Mouse (Mus musculus): Measurements from ENCODE around the gene Prkag3.

Gene Prkag3

DNA sequence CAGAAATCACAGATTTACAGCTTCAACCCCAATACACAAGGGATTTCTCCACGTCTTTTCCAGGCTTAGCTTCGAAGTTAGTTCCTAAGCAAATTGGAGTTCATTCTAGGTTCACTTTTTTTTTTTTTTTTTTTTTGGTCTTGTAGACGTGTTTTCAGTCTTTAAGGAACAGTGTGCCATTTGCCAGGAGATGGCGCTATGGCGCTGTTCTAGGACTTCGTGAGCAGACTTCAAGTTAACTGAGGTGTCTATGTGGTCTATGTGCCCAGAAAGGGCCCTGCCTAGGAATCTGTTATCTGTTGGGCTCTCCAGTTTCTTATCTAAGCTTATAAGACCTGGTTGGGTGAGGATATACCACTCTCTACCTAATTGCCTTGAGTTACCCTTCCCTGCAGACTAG, 14.1 kb upstream of the Prkag3 start:
- no peak for DNase-seq (ENCODE audit: extremely low read depth, low read depth, low spot score)

DNA sequence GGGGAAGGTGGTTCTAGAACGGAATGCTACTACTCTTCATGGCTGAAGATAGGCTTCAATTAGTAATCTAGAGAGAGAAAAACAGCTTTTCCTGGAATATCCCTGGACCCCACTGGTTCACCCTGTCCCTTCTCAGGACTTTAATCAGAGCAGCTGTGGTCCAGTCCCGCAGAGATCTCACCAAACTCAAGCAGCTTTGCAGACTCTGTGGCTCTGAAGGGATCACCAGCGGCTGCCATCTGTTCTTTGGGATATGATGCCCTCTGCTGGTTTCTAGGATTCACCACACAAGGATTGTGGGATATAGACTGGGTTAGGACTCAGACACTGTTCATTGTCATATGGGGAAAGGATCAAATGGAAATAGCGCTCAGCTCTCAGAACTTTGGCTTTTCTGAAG, 10.8 kb upstream of the Prkag3 start:
- DNase-seq (ENCODE audit: extremely low read depth, low read depth, low spot score) = no peak

DNA sequence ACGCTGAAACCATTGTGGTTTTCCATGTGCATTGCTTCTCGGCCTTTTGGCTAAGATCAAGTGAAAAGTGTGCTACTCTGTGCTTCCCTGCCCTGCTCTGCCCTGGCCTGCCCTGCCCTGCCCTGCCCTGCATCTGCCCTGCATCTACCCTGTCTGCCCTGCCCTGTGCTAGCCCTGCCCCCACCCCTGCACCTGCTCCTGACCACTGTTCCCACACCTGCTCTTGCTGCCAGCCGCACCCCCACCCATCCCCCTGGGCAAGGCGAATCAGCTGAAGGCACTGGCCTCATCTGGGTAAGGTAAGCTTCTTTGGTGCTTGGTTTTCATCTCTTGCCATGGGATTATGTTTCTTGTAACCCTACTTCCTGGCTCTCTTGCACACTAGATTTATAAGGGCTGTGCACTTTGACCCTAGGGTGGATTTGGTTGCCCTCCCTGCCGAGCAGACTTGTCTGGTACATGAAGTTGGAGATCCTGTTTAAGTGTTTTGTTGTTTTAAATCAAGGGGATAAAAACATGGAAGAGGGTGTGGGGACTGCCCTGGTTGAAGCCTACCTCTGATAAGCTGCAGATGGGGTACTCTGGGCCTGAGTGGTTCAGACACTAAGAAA, 5.3 kb upstream of the Prkag3 start:
- DNase-seq (ENCODE audit: extremely low read depth, low read depth, low spot score) = no peak

DNA sequence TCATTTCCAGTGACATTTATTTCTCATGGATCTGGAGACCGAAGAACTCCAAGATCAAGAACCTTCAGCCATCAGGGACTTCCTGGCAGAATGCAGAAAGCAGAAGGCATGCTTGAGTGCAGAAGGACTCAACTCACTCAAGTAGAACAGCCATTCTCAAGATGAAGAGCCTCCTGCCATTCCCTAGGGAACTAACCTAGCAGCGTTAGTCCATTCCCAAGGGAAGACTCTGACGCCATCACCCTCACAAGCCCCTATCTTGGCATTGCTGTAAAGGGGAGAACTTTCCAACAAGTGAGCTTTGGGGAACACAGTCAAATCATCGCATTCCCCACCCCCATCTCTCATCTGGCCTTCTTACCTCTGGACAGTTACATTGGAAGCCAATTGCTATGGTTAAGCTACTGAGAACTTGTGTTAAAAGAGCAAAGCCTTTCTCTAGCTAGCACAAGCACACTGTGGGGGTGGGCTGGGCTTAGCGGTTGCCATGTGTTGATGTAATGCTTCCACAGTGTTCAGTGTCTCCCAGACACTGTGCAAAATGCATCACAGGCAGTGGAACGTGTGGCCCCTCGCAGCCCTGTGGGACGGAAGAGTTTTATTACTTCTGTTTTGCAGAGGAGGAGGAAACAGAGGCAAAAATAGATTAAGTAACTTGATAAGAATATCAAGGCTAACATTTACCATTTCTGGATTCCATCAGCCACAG, 4.4 kb upstream of the Prkag3 start:
- no peak for DNase-seq (ENCODE audit: extremely low read depth, low read depth, low spot score)

DNA sequence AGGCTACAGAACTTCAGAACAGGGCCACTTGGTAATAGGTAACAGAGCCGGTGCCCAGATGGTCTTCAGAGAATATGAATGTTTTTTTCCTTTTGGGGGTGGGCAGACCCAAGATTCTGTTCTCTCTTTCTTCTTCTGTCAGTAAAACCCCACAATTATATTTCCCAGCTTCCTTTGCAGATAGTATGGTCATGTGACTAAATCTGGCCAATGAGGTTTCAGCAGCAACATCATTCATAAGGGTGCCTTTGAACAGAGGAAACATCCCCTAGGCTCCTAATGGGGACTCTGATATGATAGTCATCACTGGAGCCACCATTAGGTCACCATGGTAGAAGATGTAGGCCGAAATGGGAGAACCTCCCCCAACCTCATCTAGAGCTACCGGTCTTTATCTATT, 3.8 kb upstream of the Prkag3 start:
- no peak for DNase-seq (ENCODE audit: extremely low read depth, low read depth, low spot score)

DNA sequence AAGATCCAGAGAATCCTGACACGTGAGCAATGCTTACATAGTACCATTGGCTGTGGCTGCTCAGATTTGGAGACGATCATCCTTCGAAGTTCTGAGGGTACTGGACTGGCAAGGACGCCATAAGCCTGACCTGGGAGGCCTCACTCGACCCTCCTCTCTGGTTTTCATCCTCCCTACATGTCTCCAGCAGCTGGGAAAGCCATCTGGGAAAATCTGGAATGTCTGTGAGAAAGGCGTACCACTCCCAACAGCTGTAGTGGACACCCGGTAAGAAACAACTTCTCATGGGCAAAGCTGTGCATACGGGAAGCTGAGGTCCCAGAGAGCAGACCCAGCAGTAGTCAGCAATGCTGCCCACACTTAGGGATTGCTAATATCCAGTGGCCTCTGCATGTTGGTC, 3.1 kb upstream of the Prkag3 start:
- DNase-seq (ENCODE audit: extremely low read depth, low read depth, low spot score) = no peak

DNA sequence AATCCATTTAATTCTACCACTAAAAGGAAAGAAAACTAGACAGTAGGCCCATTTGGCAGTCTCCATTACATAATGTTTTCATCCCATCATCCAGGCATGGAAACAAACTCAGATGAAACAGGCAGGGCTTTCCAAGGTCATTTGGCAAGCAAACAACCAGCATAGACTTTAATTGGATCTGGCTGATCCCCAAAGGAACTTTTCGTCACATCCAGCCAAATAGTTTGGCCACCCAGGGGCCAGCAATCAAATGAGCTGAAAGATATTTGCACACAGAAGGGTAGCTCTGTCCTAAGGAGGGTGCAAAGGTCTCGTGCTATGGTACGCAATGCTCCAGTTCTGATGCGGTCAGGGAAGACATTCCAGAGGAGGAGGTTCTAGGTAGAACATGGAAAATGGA, 1.7 kb upstream of the Prkag3 start:
- no peak for DNase-seq (ENCODE audit: extremely low read depth, low read depth, low spot score)

DNA sequence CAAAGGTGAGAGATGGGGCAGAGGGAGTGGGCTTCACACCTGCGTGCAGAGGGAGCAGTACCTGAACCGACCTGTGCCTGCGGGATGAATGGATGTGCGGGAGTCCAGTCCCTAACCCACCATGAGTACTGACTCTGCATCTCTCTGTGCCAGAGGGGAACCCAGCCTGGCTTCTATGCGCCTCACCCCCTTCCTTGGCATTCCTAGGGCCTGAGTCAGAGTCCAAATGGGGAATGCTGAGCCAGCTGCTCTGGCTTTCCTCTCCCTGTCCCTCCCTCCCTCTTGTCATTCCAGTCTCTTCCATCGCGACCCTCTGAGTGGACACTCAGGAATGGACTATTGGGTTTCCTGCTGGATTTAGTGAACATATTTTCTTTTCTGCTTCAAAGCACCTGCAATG, 280 bp upstream of the Prkag3 start:
- DNase-seq (ENCODE audit: extremely low read depth, low read depth, low spot score) = no peak

DNA sequence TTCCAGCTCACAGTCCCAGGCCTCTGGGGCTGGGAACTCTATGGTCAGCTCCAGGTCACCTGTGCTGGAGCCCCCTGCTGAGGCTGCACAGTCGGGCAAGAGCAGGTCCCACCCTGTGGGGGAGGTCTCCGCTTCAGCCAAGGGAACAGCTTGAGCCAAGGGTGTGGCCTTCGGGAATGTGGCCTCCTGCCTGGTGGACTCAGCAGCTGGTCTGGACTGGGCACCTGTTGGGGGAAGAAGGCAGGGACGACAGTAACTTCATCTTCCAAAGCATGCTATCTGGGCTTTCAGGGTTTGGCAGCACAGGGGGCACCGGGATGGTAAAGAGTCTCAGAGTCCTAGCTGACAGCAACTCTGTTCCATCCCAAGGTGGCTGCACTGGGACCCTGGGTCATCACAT, 1.7 kb downstream of the Prkag3 start:
- no peak for DNase-seq (ENCODE audit: extremely low read depth, low read depth, low spot score)

DNA sequence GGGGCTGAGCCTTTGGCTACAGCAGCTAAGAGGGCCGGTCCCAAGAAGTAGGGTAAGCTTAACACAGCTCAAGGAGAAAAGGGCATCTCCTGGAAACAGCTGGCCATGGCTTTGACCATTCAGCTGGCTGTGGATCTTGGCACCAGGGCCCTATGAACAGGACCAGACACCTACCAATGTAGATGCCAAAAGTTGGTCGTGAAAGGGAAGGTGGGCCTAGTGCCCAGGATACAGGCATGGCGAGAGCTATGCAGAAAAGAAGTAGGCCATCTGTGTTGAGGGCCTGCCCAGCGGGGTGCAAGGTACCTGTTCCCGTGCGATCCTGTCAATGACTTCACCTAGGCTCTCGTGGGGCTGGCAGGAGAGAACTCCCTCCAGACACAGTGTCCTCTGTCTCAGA, 8.2 kb downstream of the Prkag3 start:
- no peak for DNase-seq (ENCODE audit: extremely low read depth, low read depth, low spot score)

DNA sequence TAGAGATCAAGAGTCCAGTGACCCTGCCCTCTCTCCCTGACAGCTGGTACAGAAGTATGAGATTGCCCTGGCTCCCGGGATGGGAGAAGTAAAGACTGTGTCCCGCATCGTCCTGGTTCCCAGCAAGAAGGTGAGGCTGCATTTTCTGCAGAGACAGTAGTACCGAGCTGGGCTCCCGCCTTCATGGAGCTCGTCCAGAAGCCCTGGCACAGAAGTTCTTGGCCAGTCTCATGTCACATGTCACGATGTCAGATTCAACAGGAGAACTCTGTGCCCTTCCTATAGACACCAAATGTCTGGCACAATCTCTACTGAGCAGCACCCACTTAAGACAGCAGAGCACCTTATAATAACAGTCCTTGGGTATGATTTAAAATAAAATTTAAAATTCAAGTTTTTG, 11.5 kb downstream of the Prkag3 start:
- no peak for DNase-seq (ENCODE audit: extremely low read depth, low read depth, low spot score)

DNA sequence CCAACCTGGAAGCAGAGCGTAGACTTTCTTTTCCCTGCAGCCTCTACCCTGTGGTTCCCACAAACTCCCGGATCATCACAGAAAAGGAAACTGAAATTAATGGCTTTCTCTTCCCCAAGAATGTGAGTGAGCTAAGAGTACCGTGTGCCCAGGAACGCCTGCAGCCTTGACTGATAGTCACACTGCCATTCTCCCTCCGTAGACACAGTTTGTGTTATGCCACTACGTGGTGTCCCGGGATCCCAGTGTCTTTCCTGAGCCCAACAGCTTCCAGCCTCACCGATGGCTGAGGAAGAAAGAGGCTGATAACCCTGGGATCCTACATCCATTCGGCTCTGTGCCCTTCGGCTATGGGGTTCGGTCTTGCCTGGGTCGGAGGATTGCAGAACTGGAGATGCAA, 12.0 kb downstream of the Prkag3 start:
- DNase-seq (ENCODE audit: extremely low read depth, low read depth, low spot score) = no peak

DNA sequence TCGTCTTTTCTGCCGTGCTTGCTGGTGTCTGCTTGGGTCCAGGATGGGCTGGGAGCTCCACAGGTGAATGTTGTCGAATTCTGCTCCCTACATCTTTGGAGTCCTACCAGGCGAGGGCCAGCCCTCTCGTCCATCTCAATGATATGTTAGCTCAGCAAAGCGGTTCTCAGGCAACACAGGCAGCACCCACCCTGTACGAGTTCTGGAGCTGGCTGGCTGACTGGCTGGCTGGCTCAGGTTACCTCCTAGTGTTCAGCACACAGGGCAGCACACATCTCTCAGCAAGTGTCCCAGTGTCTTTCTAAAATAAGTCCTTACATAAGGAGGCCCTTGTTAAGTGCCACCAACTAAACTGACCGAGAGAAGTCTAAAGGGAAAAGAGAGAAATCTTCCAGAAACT, 20.6 kb downstream of the Prkag3 start:
- no peak for DNase-seq (ENCODE audit: extremely low read depth, low read depth, low spot score)

DNA sequence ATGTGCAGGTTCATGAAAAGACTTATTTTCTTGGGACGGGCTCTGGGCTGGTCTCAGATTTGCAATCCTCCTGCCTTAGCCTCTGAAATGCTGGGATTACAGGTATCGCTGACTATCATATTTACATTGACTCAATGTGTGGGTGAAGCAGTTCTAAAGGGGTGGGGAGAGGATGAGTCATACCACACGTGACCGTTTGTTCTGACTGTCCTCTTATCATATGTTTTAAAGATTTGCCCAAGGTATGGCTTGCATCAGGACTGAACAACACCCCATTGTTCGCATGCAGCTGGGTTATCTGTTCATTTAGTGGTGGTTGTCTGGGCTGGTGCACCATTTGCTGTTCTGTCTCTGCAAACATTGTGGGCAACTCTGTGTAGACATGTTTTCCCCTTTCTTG, 22.3 kb downstream of the Prkag3 start:
- peak; percentile 67 for DNase-seq (ENCODE audit: extremely low read depth, low read depth, low spot score)

DNA sequence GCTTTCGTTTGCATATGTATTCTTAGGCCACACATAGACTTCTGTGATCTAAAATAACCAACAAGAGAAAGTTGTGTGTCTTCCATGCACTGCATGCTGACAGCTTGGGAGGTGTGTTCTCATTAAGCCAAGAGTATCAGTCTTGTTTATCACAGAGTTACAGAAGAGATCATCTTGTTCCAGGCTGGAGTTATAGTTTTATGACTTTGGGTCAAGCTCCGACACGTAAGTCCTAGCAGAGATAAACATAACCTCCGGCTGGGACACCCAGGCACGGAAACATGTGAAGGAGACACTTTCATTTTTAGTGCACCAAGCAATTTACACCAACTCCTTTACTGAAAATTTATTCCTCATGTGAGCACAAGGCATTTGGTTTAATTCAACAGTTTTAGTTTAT, 22.9 kb downstream of the Prkag3 start:
- peak; percentile 74 for DNase-seq (ENCODE audit: extremely low read depth, low read depth, low spot score)

DNA sequence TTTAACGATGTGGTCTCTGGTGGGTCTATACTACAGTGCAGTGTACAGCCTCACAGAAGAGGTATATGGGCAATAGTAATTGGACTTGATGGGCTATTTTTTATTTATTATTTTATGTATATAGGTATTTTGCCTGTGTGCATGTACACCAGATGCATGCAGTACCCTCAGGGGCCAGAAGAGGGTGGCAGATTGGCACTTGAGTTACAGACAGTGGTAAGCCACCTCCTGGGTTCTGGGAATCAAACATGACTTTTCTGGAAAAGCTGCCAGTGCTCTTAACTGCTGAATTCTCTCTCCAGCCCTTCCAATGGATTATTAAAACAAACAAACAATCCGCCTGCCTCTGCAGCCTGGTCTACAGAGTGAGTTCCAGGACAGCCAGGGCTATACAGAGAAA, 25.3 kb downstream of the Prkag3 start:
- no peak for DNase-seq (ENCODE audit: extremely low read depth, low read depth, low spot score)

DNA sequence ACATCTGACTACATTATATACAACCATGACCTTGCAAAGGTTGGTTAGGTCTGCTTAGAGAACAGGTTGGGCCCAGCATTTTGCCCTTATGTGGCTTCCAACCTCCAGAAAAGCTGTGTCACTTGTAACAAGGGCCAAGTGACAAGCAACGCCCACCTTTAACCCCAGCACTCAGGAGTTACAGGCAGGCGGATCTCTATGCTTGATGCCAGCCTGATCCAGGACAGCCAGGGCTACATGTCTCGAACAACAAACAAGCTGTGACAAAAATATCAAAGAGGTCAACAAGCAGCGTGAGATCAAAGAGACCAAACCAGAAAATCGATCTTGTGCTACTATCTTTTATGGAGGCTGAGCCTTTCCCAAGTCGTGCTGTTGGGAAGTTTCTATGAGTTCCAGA, 27.4 kb downstream of the Prkag3 start:
- DNase-seq (ENCODE audit: extremely low read depth, low read depth, low spot score) = no peak

DNA sequence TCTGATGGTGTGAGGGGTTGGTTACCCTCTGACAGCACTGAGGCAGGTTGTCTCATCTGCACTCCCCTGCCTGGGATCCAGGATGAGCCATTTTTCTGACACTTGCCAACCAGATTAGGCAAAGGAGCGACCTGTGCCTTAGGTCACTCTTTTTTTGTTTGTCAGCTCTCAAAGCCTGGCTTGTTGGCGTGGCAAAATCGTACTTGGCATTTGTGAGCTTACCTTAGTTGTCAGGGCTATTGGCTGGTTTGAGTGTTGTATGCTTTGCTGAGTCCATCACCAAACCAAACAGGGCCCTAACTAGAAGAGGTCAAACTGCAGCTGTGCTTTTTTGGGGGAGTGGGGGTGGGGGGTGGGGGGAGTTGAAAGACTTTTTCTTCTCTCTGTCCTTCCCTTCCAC, 29.7 kb downstream of the Prkag3 start:
- no peak for DNase-seq (ENCODE audit: extremely low read depth, low read depth, low spot score)

DNA sequence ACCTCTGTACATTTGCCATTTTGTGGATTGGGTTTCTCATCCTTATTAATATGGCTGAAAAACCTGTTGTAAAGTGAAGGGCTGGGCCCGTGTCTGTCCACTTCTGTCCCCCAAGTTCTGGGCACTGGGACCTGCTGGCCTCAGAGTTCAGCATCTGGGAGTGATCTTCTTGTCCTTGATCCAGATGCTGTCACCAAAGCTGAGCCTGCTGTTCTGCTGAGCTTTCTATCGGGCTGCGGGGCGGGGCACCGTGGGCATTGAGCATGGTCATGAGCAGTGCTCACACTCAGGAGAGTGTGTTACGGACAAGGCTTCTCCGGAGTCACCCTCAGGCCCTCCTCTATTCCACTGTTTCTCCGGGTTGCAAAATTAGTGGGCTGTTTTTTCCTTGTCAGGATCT, 30.9 kb downstream of the Prkag3 start:
- no peak for DNase-seq (ENCODE audit: extremely low read depth, low read depth, low spot score)

DNA sequence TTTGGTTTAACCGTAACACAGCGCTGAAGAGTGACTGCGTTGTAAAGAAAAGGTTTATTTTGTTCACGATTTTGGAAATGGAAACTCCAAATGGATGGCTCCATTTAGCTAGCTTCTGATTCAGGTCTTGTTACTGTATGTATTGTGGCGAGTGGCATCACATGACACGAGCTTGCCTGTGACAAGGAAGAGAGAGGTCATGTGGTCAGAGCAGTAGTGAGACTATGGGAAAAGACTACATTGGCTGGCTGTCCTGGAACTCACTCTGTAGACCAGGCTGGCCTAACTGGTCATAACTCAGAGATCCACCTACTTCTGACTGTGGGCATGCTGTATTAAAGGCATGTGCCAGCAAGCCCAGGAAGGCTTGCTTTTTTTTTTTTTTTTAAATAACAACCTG, 33.1 kb downstream of the Prkag3 start:
- DNase-seq (ENCODE audit: extremely low read depth, low read depth, low spot score) = no peak

DNA sequence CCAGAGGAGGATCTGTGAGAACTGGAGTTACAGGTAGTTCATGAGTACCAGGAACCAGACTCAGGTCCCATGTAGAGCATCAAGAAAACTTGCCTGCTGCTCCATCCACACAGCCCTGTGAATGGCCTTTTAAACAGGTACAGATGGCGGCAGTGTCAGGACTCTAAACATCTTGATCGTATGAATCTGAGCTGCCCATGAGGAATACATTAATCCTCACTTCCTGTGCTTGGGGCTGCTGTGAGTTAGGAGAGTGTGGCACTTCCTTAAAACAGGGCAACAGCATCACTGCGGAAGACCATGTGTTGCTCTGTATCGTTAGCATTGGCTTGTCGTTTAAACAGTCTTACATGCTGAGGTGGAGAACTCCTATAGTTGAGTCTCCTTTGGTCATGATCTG, 33.6 kb downstream of the Prkag3 start:
- no peak for DNase-seq (ENCODE audit: extremely low read depth, low read depth, low spot score)

DNA sequence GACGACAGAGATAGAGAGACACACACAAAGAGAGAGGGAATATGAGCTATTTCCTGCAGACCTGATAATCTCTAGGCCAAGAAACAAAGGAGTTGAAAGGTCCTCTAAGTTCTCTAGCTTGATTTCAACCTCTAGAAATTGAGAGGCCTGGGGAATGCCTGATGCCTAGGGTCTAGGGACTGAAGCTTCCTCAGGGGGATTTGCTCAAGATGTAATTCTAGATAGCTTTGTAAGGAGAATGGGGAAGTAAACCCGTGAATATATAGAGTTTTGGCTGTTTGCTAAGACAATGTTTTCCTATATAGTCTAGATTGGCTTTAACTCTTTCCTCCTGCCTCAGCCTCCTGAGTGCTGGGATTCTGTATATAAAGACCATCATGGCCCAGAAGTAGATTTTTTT, 34.1 kb downstream of the Prkag3 start:
- DNase-seq (ENCODE audit: extremely low read depth, low read depth, low spot score) = no peak
